Mouse (Mus musculus) brain, embryonic 14.5 days (tissue): ENCODE measurements around the gene Alg5. TPM values are rescaled to one million over a fixed set of nuclear protein-coding genes. Genes with fewer than 3 reads are reported as not detected.
"Not testable (repeated sequence)": the region's sequence is repeated elsewhere in the genome, so short reads cannot be mapped to it uniquely, and the experiment has no call there.

Experiments used
- DNase-seq: peaks from one replicate; pipeline ENCODE4 v3.0.0-alpha.2; 2011; ENCODE audit warnings: low read depth
- CTCF ChIP-seq: fragments of 200-500 bp; IDR thresholded peaks from 2 replicates; pipeline ENCODE4 v1.5.1; 2012; ENCODE audit warnings: inconsistent platforms, mild to moderate bottlenecking, moderate library complexity, borderline replicate concordance; ENCODE audit not compliant: insufficient read depth, insufficient read length; ENCODE audit errors: extremely low read depth
- POLR2A ChIP-seq: fragments of 200-500 bp; IDR thresholded peaks from 2 replicates; pipeline ENCODE4 v1.6.1; 2012; ENCODE audit warnings: mild to moderate bottlenecking, inconsistent platforms, borderline replicate concordance; ENCODE audit not compliant: poor library complexity, insufficient read depth, insufficient read length, severe bottlenecking; ENCODE audit errors: extremely low read depth
- polyA plus RNA-seq: library from polyadenylated mRNA; depleted of rRNA; stranded (reverse); fragments of >200 nt; gene quantifications from 2 replicates; pipeline ENCODE4 v1.2.3, GENCODE M21; 2012; rRNA removed

Gene Alg5
- polyA plus RNA-seq: 27.5 and 32.9 TPM in 2 replicates

DNA sequence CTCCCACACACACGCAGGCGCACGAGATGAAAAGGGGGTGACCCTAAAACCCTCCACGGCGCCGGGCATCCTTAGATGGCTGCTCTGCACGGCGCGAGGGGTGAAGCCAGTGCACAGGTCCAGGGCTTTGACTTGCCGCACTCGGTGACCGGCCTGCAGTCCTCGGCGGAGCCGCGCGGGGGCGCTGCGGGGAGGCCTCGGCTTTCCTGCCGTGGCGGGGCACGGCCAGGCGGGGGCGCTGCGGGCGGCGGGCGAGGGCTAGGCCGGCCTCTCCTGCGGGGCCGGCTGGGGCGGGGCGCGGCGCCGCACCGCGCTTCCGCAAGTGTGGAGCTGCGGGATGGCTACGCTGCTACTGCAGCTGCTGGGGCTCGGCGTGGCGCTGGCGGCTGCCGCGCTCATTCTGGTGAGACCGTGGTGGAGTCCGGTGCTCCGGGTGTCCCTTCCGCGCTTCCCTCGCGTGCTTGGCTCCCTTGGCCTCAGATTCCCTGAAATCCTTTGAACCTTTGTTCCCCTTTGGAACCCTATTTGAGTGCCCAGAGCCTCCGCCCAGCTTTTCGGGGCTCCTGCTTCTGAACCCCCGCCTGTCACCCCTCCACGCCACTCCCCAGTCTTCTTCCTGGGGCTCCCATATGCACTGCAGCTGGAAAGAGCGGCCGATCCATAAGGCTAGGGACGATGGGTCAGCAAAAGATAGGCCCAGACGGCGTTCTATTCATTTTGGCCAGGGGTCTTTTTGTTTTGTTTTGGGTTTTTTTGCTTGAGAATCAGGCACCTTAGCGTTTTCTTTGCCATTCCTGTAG is at the start of gene Alg5, which contains the start of gene Exosc8:
TSS of gene Alg5 (plus strand) at position 293 of the 800 bp plus-strand sequence.
TSS of gene Exosc8 (minus strand) at position 147 of the 800 bp plus-strand sequence.
- TF ChIP-seq POLR2A (peak; percentile 99), CTCF (peak; percentile 97)
- peak; percentile 91 for DNase-seq

DNA sequence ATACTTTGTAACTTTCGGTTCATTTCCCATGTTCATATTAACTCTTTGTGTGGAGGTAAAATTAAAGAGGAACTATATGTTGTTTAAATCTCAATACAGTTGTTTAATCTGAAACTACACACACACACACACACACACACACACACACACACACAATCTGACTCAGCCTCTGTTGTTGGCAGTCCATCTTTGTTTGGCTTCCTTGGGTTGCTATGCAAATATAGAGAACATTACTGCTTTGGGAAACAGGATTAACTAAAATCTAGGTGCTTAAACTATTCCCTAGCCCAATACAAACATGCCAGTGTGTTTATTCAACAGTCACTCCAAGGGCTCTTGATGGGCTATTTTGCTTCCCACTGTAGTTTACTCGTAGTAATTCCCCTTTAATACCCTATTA is 48.1 kb upstream of the Alg5 start:
- TF ChIP-seq CTCF (no peak), POLR2A (no peak)
- DNase-seq: no peak

DNA sequence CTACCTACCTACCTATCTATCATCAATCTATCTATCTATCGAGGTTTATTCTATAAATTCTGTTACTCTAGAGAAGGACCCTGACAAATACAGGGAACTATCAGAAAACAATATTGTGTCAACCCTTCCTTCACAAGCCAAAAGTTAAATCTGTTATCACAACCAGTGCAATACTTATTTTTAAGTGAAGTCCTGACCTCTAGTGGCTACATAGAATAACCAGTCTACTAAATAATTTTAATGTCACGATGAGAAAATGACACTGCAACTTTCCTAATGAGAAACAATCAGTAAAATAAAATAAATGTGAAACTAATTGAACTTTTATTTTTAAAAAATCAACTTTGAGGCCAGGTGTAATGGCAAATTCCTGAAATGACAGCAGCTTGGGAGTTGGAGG is 46.2 kb upstream of the Alg5 start:
- TF ChIP-seq CTCF: no peak
- no peak for TF ChIP-seq POLR2A
- DNase-seq: peak; percentile 53

DNA sequence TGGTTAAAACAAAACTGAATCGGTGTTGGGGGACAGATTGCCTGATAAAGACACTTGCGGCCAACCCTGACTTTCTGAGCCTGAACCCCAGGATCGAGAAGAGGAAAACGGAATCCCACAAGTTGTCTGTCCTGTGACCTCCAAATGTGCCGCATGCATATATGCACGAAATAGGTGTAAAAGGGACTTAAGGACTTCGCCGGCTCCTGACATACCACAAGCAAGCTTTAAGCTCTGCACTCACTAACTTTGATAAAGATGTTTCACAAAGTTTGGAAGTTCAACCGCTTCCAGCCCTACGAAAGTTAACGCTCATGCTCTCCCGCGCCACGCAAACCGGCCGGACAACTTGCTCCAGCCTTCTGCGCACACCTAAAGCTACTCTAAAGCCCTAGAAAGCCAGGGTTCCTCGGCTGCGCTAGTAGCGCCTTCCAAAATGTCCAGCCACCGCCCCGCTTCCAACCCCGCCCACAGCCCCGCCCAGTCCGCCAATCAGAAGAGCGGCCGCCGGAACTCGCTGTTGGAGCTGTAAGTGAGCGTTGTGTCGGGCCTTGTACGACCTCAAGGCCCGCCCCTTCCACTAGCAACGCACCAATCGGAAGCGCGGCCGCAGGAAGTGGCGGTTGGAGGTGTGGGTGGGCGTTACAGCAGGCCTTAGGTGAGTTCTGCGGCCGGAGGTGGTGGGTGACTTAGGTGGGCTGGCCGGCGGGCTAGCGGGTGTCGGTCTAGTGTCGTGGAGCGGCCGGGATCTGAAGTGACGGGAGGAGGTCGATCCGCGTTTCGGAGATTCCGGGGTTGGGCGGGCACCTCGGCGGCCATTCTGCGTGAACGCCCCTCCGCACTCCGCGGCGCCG is 42.9 kb upstream of the Alg5 start, which contains the start of gene Supt20:
TSS of gene Supt20 (plus strand) at position 606 of the 854 bp plus-strand sequence.
- DNase-seq: peak; percentile 98
- no peak for TF ChIP-seq CTCF
- TF ChIP-seq POLR2A: no peak

DNA sequence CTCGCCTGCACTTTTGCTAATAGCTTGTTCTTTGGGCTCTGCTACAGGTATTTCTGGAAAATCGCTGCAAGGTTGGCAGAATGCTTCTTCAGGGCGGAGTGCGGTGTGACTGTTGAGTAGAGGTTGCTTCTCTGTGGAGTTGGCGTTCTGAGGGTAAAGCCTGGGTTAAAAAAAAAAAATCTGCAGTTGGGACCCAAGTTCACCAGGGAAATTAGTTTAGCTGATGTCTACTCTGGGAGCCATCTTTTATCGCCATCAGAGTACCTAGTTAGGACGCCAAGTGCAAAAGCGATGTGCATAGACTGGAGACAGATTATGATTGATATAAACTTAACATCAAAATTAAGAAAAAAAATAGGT is 42.3 kb upstream of the Alg5 start:
- DNase-seq: no peak
- TF ChIP-seq POLR2A: no peak
- TF ChIP-seq CTCF: no peak

DNA sequence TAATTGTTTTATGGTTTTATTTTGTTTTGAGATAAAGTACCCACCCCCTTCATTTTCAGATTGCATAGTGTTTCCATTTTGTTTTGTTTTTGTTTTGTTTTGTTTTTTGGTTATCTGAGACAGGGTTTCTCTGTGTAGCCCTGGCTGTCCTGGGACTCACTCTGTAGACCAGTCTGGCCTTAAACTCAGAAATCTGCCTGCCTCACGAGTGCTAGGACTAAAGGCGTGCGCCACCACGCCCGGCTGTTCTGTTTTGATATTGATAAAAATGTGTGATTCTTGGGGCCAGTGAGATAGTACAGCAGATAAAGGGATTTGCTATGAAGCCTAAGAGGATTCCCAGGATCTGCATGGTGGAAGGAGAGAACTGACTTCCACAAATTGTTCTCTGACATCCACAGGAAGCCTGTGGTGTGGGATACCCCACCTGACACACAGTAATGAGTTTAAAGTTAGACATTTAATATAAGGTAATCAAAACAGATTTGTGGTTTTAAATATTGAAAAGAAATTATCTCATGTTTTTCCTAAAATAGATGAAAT is 35.5 kb upstream of the Alg5 start:
- DNase-seq: no peak
- TF ChIP-seq CTCF (no peak), POLR2A (no peak)

DNA sequence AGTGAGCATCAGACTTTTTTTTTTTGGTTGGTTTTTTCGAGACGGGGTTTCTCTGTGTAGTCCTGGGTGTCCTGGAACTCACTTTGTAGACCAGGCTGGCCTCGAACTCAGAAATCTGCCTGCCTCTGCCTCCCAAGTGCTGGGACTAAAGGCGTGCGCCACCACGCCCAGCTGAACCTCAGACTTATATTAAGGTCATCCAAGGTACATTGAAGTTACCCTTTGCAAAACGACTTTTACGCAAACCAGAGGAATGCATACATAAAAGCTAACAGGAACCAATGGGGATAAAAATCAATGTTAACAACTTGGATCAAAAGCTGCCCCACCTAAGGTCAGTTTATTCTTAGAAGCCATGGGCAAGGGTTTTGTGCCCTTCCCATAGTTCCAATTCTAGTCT is 31.2 kb upstream of the Alg5 start:
- not testable (repeated sequence) for DNase-seq

DNA sequence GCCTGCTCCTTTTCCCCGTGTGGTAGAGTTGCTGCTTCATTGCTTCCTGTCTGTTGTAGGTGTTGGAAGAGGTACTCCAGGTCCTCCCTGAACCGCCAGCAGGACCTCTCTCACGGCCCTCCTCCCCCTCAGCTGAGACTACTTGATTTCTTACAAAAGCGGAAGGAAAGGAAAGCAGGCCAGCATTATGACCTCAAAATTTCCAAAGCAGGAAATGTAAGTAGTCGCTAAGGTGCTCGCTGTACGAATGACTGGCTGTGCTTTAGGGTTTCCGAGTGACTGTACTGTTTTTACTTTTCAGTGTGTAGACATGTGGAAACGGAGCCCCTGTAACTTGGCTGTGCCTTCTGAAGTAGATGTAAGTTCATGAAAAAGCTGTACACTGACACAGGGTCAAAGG is 26.4 kb upstream of the Alg5 start:
- no peak for TF ChIP-seq CTCF
- no peak for TF ChIP-seq POLR2A
- DNase-seq: no peak

DNA sequence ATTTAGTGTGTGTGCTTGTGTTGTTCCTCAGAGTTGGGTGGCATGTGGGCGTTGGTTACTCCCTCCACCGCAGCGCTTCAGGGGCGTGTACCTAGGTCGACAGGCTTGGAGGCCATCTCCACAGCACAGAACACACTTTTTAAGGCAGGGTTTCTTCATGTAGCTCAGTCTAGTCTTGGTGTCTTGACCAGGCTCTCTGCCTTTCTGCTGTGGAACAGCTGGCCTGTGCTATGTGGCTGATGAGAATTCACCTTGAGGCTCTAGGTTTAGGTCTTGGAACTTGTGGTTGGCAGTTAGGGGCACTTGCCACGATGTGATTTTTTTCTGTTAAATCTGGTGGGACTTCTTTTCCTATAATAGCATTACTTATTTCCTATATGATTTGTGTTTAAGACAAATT is 21.1 kb upstream of the Alg5 start, which contains the start of gene Gm21958:
TSS of gene Gm21958 (minus strand) at position 101 of the 400 bp plus-strand sequence.
- no peak for DNase-seq
- TF ChIP-seq POLR2A (no peak), CTCF (no peak)

DNA sequence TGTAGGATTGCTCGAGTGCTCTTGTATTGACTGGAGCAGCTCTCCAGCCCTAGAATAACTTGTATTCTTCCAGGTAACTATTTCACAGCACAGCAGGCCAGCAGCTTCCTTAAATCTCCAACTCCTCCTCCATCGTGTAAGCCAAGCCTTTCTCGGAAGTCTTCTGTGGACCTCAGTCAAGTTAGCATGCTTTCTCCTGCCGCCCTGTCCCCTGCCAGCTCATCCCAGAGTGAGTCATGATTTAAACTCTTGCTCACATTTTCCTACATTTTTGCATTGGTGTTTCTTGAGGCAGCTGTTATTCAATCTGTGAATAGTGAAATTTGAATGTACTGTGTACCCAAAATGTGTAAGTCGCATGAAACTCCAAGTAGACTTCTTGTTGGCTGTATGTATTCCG is 19.9 kb upstream of the Alg5 start:
- no peak for TF ChIP-seq POLR2A
- TF ChIP-seq CTCF: no peak
- no peak for DNase-seq

DNA sequence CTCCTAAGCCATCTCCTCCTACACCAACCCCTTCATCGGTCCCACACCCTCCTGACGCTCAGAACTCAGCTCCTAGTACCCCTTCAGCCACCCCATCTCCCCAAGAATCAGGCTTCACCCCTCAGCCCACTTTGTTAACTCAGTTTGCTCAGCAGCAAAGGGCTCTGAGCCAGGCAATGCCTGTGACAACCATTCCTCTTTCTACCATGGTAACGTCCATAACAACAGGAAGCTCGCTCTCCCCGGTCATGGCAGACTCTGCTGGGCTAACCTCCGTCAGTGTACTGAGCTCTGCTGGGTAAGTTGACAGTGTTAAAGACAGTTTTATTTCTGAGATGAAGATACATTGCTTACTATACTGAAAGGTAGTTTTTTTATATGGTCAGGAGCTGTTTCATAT is 18.0 kb upstream of the Alg5 start:
- TF ChIP-seq CTCF: no peak
- no peak for TF ChIP-seq POLR2A
- peak; percentile 7 for DNase-seq
